Mouse (Mus musculus) kidney, postnatal 10 days (tissue): ENCODE data around the gene Cfap161.

Source experiments
- DNase-seq: peaks from one replicate; pipeline ENCODE4 v3.0.0; 2021; ENCODE audit warnings: mixed read lengths

Gene Cfap161

GRCm38 (mm10) chr7:83794705-83795104 is at the start of gene Cfap161:
TSS of gene Cfap161 (minus strand) at chr7:83794880.
- peak; percentile 74 for DNase-seq

- no peak for DNase-seq
Observed at GRCm38 (mm10) chr7:83842486-83843259, 48.0 kb upstream of the Cfap161 start.

- DNase-seq: no peak
Observed at GRCm38 (mm10) chr7:83840076-83840475, 45.4 kb upstream of the Cfap161 start.

- no peak for DNase-seq
Observed at GRCm38 (mm10) chr7:83838525-83839224, 44.0 kb upstream of the Cfap161 start.

- no peak for DNase-seq
Observed at GRCm38 (mm10) chr7:83829355-83829754, 34.7 kb upstream of the Cfap161 start.

- DNase-seq: no peak
Observed at GRCm38 (mm10) chr7:83827402-83828076, 32.9 kb upstream of the Cfap161 start.

GRCm38 (mm10) chr7:83826808-83827207 is 32.1 kb upstream of the Cfap161 start:
- no peak for DNase-seq

- DNase-seq: no peak
Observed at GRCm38 (mm10) chr7:83821951-83822350, 27.3 kb upstream of the Cfap161 start.

GRCm38 (mm10) chr7:83816886-83817285 is 22.2 kb upstream of the Cfap161 start:
- DNase-seq: no peak

- no peak for DNase-seq
Observed at GRCm38 (mm10) chr7:83815646-83816045, 21.0 kb upstream of the Cfap161 start.

- DNase-seq: peak; percentile 53
Observed at GRCm38 (mm10) chr7:83813993-83814392, 19.3 kb upstream of the Cfap161 start.

- no peak for DNase-seq
Observed at GRCm38 (mm10) chr7:83813465-83813864, 18.8 kb upstream of the Cfap161 start.

GRCm38 (mm10) chr7:83813016-83813415 is 18.3 kb upstream of the Cfap161 start:
- DNase-seq: no peak

- DNase-seq: no peak
Observed at GRCm38 (mm10) chr7:83812581-83812980, 17.9 kb upstream of the Cfap161 start.

- DNase-seq: no peak
Observed at GRCm38 (mm10) chr7:83811916-83812315, 17.2 kb upstream of the Cfap161 start.

GRCm38 (mm10) chr7:83811461-83811860 is 16.8 kb upstream of the Cfap161 start:
- no peak for DNase-seq

- peak; percentile 67 for DNase-seq
Observed at GRCm38 (mm10) chr7:83810141-83811100, 15.7 kb upstream of the Cfap161 start.

GRCm38 (mm10) chr7:83809715-83810114 is 15.0 kb upstream of the Cfap161 start:
- DNase-seq: no peak

GRCm38 (mm10) chr7:83809060-83809459 is 14.4 kb upstream of the Cfap161 start:
- DNase-seq: peak; percentile 68

- DNase-seq: no peak
Observed at GRCm38 (mm10) chr7:83806934-83807333, 12.3 kb upstream of the Cfap161 start.

- no peak for DNase-seq
Observed at GRCm38 (mm10) chr7:83803777-83804176, 9.1 kb upstream of the Cfap161 start.

GRCm38 (mm10) chr7:83802509-83802908 is 7.8 kb upstream of the Cfap161 start:
- no peak for DNase-seq
